Mouse (Mus musculus): ENCODE measurements around the gene Arl13a. TPM values are rescaled to one million over a fixed set of nuclear protein-coding genes. Genes with fewer than 3 reads are reported as not detected.

Gene Arl13a
- polyA plus RNA-seq, 1 experiment from 2014 or later = not detected

- DNase-seq (ENCODE audit: low spot score) (no peak), ATAC-seq (ENCODE audit: insufficient read depth, low FRiP score, low TSS enrichment) (no peak)
- Histone ChIP-seq H3K9me3 (ENCODE audit: control insufficient read depth, low read length) (no peaks in the 10 kb centered on the region), H3K4me2 (ENCODE audit: low read depth) (no peak overlapping the region), H3K4me1 (ENCODE audit: control insufficient read depth, insufficient read depth, low read length) (no peaks in the 10 kb centered on the region), H3K4me3 (ENCODE audit: low read depth, low read length) (no peak overlapping the region), H3K9ac (ENCODE audit: low read length) (no peak overlapping the region), H3K27me3 (ENCODE audit: control insufficient read depth, insufficient read depth, low read length) (no peaks in the 10 kb centered on the region), H3K27ac (ENCODE audit: low read depth, low read length) (no peak overlapping the region), H3K36me3 (ENCODE audit: control insufficient read depth, insufficient read depth, low read length) (no peaks in the 10 kb centered on the region)
- WGBS = 93% methylated on average over 1 of the region's 1 CpGs
Measured at GRCm38 (mm10) chrX:134170584-134170983, 16.7 kb upstream of the Arl13a start.

GRCm38 (mm10) chrX:134174699-134175098, 12.6 kb upstream of the Arl13a start:
- DNase-seq (ENCODE audit: low spot score) (no peak), ATAC-seq (ENCODE audit: insufficient read depth, low FRiP score, low TSS enrichment) (no peak)
- H3K27me3 ChIP-seq (ENCODE audit: control insufficient read depth, insufficient read depth, low read length) = no peaks in the 10 kb centered on the region
- 100% methylated on average over 1 of the region's 1 CpGs for WGBS
- no peaks in the 10 kb centered on the region for H3K9me3 ChIP-seq (ENCODE audit: control insufficient read depth, low read length)
- no peaks in the 10 kb centered on the region for H3K36me3 ChIP-seq (ENCODE audit: control insufficient read depth, insufficient read depth, low read length)
- no peak overlapping the region for H3K9ac ChIP-seq (ENCODE audit: low read length)
- no peak overlapping the region for H3K4me2 ChIP-seq (ENCODE audit: low read depth)
- no peaks in the 10 kb centered on the region for H3K4me1 ChIP-seq (ENCODE audit: control insufficient read depth, insufficient read depth, low read length)
- H3K4me3 ChIP-seq (ENCODE audit: low read depth, low read length) = no peak overlapping the region
- no peak overlapping the region for H3K27ac ChIP-seq (ENCODE audit: low read depth, low read length)

- Histone ChIP-seq H3K9me3 (ENCODE audit: control insufficient read depth, low read length) (no peaks in the 10 kb centered on the region), H3K4me2 (ENCODE audit: low read depth) (no peak overlapping the region), H3K27me3 (ENCODE audit: control insufficient read depth, insufficient read depth, low read length) (no peaks in the 10 kb centered on the region), H3K4me1 (ENCODE audit: control insufficient read depth, insufficient read depth, low read length) (no peaks in the 10 kb centered on the region), H3K36me3 (ENCODE audit: control insufficient read depth, insufficient read depth, low read length) (no peaks in the 10 kb centered on the region), H3K4me3 (ENCODE audit: low read depth, low read length) (no peak overlapping the region), H3K9ac (ENCODE audit: low read length) (no peak overlapping the region), H3K27ac (ENCODE audit: low read depth, low read length) (no peak overlapping the region)
- DNase-seq (ENCODE audit: low spot score) (no peak), ATAC-seq (ENCODE audit: insufficient read depth, low FRiP score, low TSS enrichment) (no peak)
- 84% methylated on average over 2 of the region's 2 CpGs for WGBS
Measured at GRCm38 (mm10) chrX:134208491-134208890, 21.2 kb downstream of the Arl13a start.

GRCm38 (mm10) chrX:134211151-134211642, 23.9 kb downstream of the Arl13a start:
- no peak overlapping the region for H3K27ac ChIP-seq (ENCODE audit: low read depth, low read length)
- ATAC-seq (ENCODE audit: insufficient read depth, low FRiP score, low TSS enrichment) = no peak
- H3K27me3 ChIP-seq (ENCODE audit: control insufficient read depth, insufficient read depth, low read length) = no peaks in the 10 kb centered on the region
- DNase-seq (ENCODE audit: low spot score) = no peak
- H3K9me3 ChIP-seq (ENCODE audit: control insufficient read depth, low read length) = no peaks in the 10 kb centered on the region
- no peaks in the 10 kb centered on the region for H3K4me1 ChIP-seq (ENCODE audit: control insufficient read depth, insufficient read depth, low read length)
- H3K4me3 ChIP-seq (ENCODE audit: low read depth, low read length) = no peak overlapping the region
- no peak overlapping the region for H3K9ac ChIP-seq (ENCODE audit: low read length)
- no peak overlapping the region for H3K4me2 ChIP-seq (ENCODE audit: low read depth)
- no peaks in the 10 kb centered on the region for H3K36me3 ChIP-seq (ENCODE audit: control insufficient read depth, insufficient read depth, low read length)
- WGBS = 75% methylated on average over 7 of the region's 7 CpGs

DNA sequence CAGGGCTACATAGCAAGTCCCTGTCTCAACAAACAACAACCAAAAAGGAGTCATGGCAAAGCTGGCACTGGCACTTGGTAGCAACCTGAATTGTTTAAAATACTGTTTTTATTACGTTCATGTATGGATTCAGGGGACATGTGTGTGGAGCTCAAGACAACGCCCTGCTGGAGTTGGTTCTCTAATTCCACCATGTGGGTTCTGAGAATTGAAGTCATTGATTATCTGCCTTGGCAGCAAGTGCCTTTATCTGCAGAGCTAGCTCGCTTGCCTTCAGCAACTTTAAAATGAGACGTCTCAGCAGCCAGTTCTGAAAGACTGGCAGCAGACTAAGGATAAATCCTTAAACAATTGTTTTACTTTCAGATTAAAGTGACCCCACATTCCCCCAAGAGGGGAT, 30.9 kb downstream of the Arl13a start:
- DNase-seq (ENCODE audit: low spot score) = no peak
- no peaks in the 10 kb centered on the region for H3K4me1 ChIP-seq (ENCODE audit: control insufficient read depth, insufficient read depth, low read length)
- no peak overlapping the region for H3K27ac ChIP-seq (ENCODE audit: low read depth, low read length)
- H3K9me3 ChIP-seq (ENCODE audit: control insufficient read depth, low read length) = no peaks in the 10 kb centered on the region
- no peaks in the 10 kb centered on the region for H3K27me3 ChIP-seq (ENCODE audit: control insufficient read depth, insufficient read depth, low read length)
- ATAC-seq (ENCODE audit: insufficient read depth, low FRiP score, low TSS enrichment) = no peak
- no peak overlapping the region for H3K4me3 ChIP-seq (ENCODE audit: low read depth, low read length)
- WGBS = 79% methylated on average over 4 of the region's 4 CpGs
- H3K9ac ChIP-seq (ENCODE audit: low read length) = no peak overlapping the region
- H3K36me3 ChIP-seq (ENCODE audit: control insufficient read depth, insufficient read depth, low read length) = no peaks in the 10 kb centered on the region
- H3K4me2 ChIP-seq (ENCODE audit: low read depth) = no peak overlapping the region

DNA sequence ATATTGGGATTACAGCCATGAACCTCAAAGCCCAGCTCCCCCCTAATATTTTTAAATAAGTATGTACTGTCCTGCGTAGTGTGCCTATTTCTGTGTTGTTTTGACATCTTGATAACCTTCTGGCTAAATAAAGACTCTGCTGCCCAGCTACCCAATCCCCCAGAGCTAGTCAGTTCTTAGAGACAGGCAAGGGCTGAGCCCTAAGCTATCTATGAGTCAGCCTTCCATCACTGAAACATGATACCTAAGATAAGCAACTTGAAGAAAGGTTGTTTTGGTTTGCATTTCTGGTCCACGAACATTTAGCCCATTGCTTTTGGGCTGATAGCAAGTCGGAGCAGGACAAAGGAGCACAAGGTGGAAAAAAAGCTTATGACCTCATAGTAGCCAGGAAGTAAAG, 33.3 kb downstream of the Arl13a start:
- Histone ChIP-seq H3K9ac (ENCODE audit: low read length) (no peak overlapping the region), H3K4me1 (ENCODE audit: control insufficient read depth, insufficient read depth, low read length) (no peaks in the 10 kb centered on the region), H3K4me2 (ENCODE audit: low read depth) (no peak overlapping the region), H3K27ac (ENCODE audit: low read depth, low read length) (no peak overlapping the region), H3K4me3 (ENCODE audit: low read depth, low read length) (no peak overlapping the region), H3K36me3 (ENCODE audit: control insufficient read depth, insufficient read depth, low read length) (no peaks in the 10 kb centered on the region), H3K27me3 (ENCODE audit: control insufficient read depth, insufficient read depth, low read length) (no peaks in the 10 kb centered on the region), H3K9me3 (ENCODE audit: control insufficient read depth, low read length) (no peaks in the 10 kb centered on the region)
- ATAC-seq (ENCODE audit: insufficient read depth, low FRiP score, low TSS enrichment) (no peak), DNase-seq (ENCODE audit: low spot score) (no peak)
- WGBS = 71% methylated on average over 3 of the region's 3 CpGs

GRCm38 (mm10) chrX:134221856-134222255, 34.6 kb downstream of the Arl13a start, which contains the start of gene Nox1:
TSS of gene Nox1 (minus strand) at chrX:134221956.
- Histone ChIP-seq H3K4me1 (ENCODE audit: control insufficient read depth, insufficient read depth, low read length) (no peaks in the 10 kb centered on the region), H3K36me3 (ENCODE audit: control insufficient read depth, insufficient read depth, low read length) (no peaks in the 10 kb centered on the region), H3K9me3 (ENCODE audit: control insufficient read depth, low read length) (no peaks in the 10 kb centered on the region), H3K9ac (ENCODE audit: low read length) (no peak within 1 kb of the TSS), H3K27ac (ENCODE audit: low read depth, low read length) (no peak within 1 kb of the TSS), H3K4me2 (ENCODE audit: low read depth) (no peak within 1 kb of the TSS), H3K27me3 (ENCODE audit: control insufficient read depth, insufficient read depth, low read length) (no peaks in the 10 kb centered on the region), H3K4me3 (ENCODE audit: low read depth, low read length) (no peak within 1 kb of the TSS)
- ATAC-seq (ENCODE audit: insufficient read depth, low FRiP score, low TSS enrichment) (no peak), DNase-seq (ENCODE audit: low spot score) (no peak)
- WGBS = 63% methylated on average over 4 of the region's 4 CpGs

- 89% methylated on average over 1 of the region's 1 CpGs for WGBS
- Histone ChIP-seq H3K9me3 (ENCODE audit: control insufficient read depth, low read length) (no peaks in the 10 kb centered on the region), H3K4me2 (ENCODE audit: low read depth) (no peak overlapping the region), H3K27ac (ENCODE audit: low read depth, low read length) (no peak overlapping the region), H3K9ac (ENCODE audit: low read length) (no peak overlapping the region), H3K4me3 (ENCODE audit: low read depth, low read length) (no peak overlapping the region), H3K27me3 (ENCODE audit: control insufficient read depth, insufficient read depth, low read length) (no peaks in the 10 kb centered on the region), H3K36me3 (ENCODE audit: control insufficient read depth, insufficient read depth, low read length) (no peaks in the 10 kb centered on the region), H3K4me1 (ENCODE audit: control insufficient read depth, insufficient read depth, low read length) (no peaks in the 10 kb centered on the region)
- ATAC-seq (ENCODE audit: insufficient read depth, low FRiP score, low TSS enrichment) (no peak), DNase-seq (ENCODE audit: low spot score) (no peak)
Measured at GRCm38 (mm10) chrX:134233048-134233447, 45.7 kb downstream of the Arl13a start.

DNA sequence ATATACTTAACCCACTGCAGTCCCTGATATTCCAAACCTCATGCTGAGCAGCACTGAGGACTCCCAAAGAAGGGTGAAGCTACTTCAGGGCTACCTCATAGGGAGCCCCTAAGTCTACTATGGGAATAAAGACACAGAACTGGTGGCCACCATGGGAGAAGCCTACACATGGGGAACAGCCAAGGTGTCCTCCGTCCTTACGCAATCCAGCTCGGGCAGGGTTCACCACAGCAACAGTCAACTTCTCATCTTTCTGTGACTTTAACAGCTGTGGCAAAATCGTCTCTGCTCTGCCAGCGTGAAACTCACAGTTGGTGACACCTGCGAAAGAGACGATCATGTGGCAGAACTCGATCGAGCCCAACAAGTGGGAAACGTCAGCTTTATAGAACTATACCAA, 51.0 kb downstream of the Arl13a start:
- Histone ChIP-seq H3K4me2 (ENCODE audit: low read depth) (no peak overlapping the region), H3K9ac (ENCODE audit: low read length) (no peak overlapping the region), H3K36me3 (ENCODE audit: control insufficient read depth, insufficient read depth, low read length) (no peaks in the 10 kb centered on the region), H3K27me3 (ENCODE audit: control insufficient read depth, insufficient read depth, low read length) (no peaks in the 10 kb centered on the region), H3K9me3 (ENCODE audit: control insufficient read depth, low read length) (no peaks in the 10 kb centered on the region), H3K4me1 (ENCODE audit: control insufficient read depth, insufficient read depth, low read length) (no peaks in the 10 kb centered on the region), H3K4me3 (ENCODE audit: low read depth, low read length) (no peak overlapping the region), H3K27ac (ENCODE audit: low read depth, low read length) (no peak overlapping the region)
- no peak for ATAC-seq (ENCODE audit: insufficient read depth, low FRiP score, low TSS enrichment)
- 93% methylated on average over 10 of the region's 10 CpGs for WGBS
- DNase-seq (ENCODE audit: low spot score) = no peak
